ENCODE assay signal across 12 mouse cellular contexts in genomic region chr12:29526236-29526644, GRCm38 (mm10). TPM values are rescaled to one million over a fixed set of nuclear protein-coding genes. Genes with fewer than 3 reads are reported as not detected.
DNase-seq lines count a peak whose midpoint lies in the region; ATAC-seq and TF ChIP-seq lines count a peak whose summit lies in the region.
"Had no signal": no experiment of that assay in that cellular context is flagged by ENCODE, and none has a peak within 500 bp of the region (broad histone marks: within the 10 kb centered on the region; RNA-seq: fewer than 3 reads in every experiment).

No protein-coding gene starts in this region.

- no peak for ATAC-seq in intestine, embryonic 15.5 days
- ATAC-seq: Patski had no signal

- no peak overlapping the region for H3K9ac ChIP-seq in intestine, embryonic 15.5 days
- H3K9ac ChIP-seq: liver, embryonic 13.5 days had no signal

- 4% methylated on average over 6 of the region's 6 CpGs for WGBS in forebrain, embryonic 10.5 days
- 2% methylated on average over 6 of the region's 6 CpGs for WGBS in olfactory bulb, adult 2 months
- 7% methylated on average over 6 of the region's 6 CpGs for WGBS in intestine, embryonic 15.5 days

- TF ChIP-seq CTCF in layer of hippocampus, adult 2 months (conservative IDR thresholded peaks at IDR 0.05), result no peak
- no peak for TF ChIP-seq CTCF in olfactory bulb, adult 2 months (IDR thresholded peaks at IDR 0.05; ENCODE audit: insufficient read depth, low read depth, low read length)

- peaks cover 66% of the 10 kb centered on the region for H3K27me3 ChIP-seq in forebrain, embryonic 10.5 days (ENCODE audit: poor library complexity, severe bottlenecking)
- H3K27me3 ChIP-seq in intestine, embryonic 15.5 days (replicated peaks), result peaks cover 13% of the 10 kb centered on the region

- H3K27ac ChIP-seq in forebrain, embryonic 10.5 days, result peak overlapping the region; percentile 60; the same call in 1 of the 2 replicates
- H3K27ac ChIP-seq in layer of hippocampus, adult 2 months, result peak overlapping the region; percentile 99
- H3K27ac ChIP-seq in olfactory bulb, adult 2 months (ENCODE audit: insufficient read depth, low read depth, low read length), result peak overlapping the region; percentile 84
- no peak overlapping the region for H3K27ac ChIP-seq in intestine, embryonic 15.5 days
- H3K27ac ChIP-seq: liver, embryonic 13.5 days had no signal

- H3K9me3 ChIP-seq in forebrain, embryonic 10.5 days, result no peaks in the 10 kb centered on the region
- no peaks in the 10 kb centered on the region for H3K9me3 ChIP-seq in intestine, embryonic 15.5 days
- H3K9me3 ChIP-seq: liver, embryonic 13.5 days had no signal

- no peaks in the 10 kb centered on the region for H3K36me3 ChIP-seq in forebrain, embryonic 10.5 days (replicated peaks)
- no peaks in the 10 kb centered on the region for H3K36me3 ChIP-seq in intestine, embryonic 15.5 days
- H3K36me3 ChIP-seq: liver, embryonic 13.5 days had no signal

- DNase-seq in layer of hippocampus, adult 11-12 months (ENCODE audit: low spot score), result peak; percentile 55
- DNase-seq in layer of hippocampus, adult 9-10 months (ENCODE audit: low spot score), result no peak
- DNase-seq in forebrain, embryonic 10.5 days (ENCODE audit: extremely low spot score, low spot score), result no peak
- DNase-seq in layer of hippocampus, adult 2 months (ENCODE audit: low spot score in 2 of 2), result peak; percentile 79 to 87
- no peak for DNase-seq in thymus, postnatal 25 days
- no peak for DNase-seq in spleen, postnatal 14 days (ENCODE audit: low spot score in 2 of 2)
- DNase-seq: gastrocnemius, postnatal 36 days; liver, embryonic 13.5 days had no signal

- no peak overlapping the region for H3K4me2 ChIP-seq in intestine, embryonic 15.5 days (replicated peaks)
- H3K4me2 ChIP-seq: liver, embryonic 13.5 days had no signal

- H3K4me1 ChIP-seq in forebrain, embryonic 10.5 days, result peaks cover 44% of the 10 kb centered on the region
- H3K4me1 ChIP-seq in olfactory bulb, adult 2 months (ENCODE audit: control insufficient read depth, insufficient read depth, low read length), result peaks cover 4% of the 10 kb centered on the region
- no peaks in the 10 kb centered on the region for H3K4me1 ChIP-seq in intestine, embryonic 15.5 days (replicated peaks)
- H3K4me1 ChIP-seq: liver, embryonic 13.5 days had no signal

- peak overlapping the region; percentile 31 for H3K4me3 ChIP-seq in forebrain, embryonic 10.5 days
- H3K4me3 ChIP-seq in layer of hippocampus, adult 2 months, result peak overlapping the region; percentile 65
- H3K4me3 ChIP-seq in olfactory bulb, adult 2 months (ENCODE audit: insufficient read depth, low read depth, low read length), result peak overlapping the region; percentile 30; the same call in 1 of the 2 replicates
- H3K4me3 ChIP-seq in intestine, embryonic 15.5 days (replicated peaks), result no peak overlapping the region
- H3K4me3 ChIP-seq: liver, embryonic 13.5 days had no signal

- no peak for TF ChIP-seq POLR2A in olfactory bulb, adult 2 months (IDR thresholded peaks at IDR 0.05; ENCODE audit: insufficient read depth, low read depth, low read length)

RNA-seq across cellular contexts. Expression of gene Myt1l, which starts 1.9 kb away (rescaled TPM):
- polyA plus RNA-seq in forebrain, embryonic 10.5 days (2016; fragmentation: Nextera tagmentation; extraction: Ambion mirVana), result 1.0 and 3.3 TPM in 2 replicates
- total RNA-seq in layer of hippocampus, adult 2 months (2021), result 100 to 1,000 TPM; 228 to 229 TPM
- polyA plus RNA-seq in olfactory bulb, adult 2 months (2012; ENCODE audit: insufficient read depth, insufficient read length, low replicate concordance, missing spikeins), result 369 TPM in 1 of 2 replicates, not detected in the other
- 2.4 and 2.8 TPM in 2 replicates for polyA plus RNA-seq in intestine, embryonic 15.5 days (2015; fragmentation: Nextera tagmentation; extraction: Ambion mirVana)
- total RNA-seq: gastrocnemius, postnatal 36 days; neutrophil, adult 5-6 weeks had no signal

Comparison
In these comparisons a context has a peak if more than half of its experiments do, and no peak if none do; other contexts are left out.
1. DNase-seq: peak in layer of hippocampus, adult 11-12 months (single experiment) and layer of hippocampus, adult 2 months (2 of 2); none in layer of hippocampus, adult 9-10 months (single experiment), forebrain, embryonic 10.5 days (single experiment), thymus, postnatal 25 days (single experiment) and spleen, postnatal 14 days (0 of 2).
2. RNA of gene Myt1l, which starts 1.9 kb away (polyA plus RNA-seq): 369 TPM in olfactory bulb, adult 2 months; 1.0 to 3.3 TPM in forebrain, embryonic 10.5 days and 2.4 to 2.8 TPM in intestine, embryonic 15.5 days; every median in the first group is over 10 times any median in the second.